Mouse (Mus musculus): Measurements from ENCODE around the gene Klrg2. TPM values are rescaled to one million over a fixed set of nuclear protein-coding genes. Genes with fewer than 3 reads are reported as not detected.

Klrg2 gene
- polyA plus RNA-seq (2017; shearing (Covaris generic)), result under 1 TPM in 1 of 2 experiments, not detected in 1; 0.14 TPM

DNA sequence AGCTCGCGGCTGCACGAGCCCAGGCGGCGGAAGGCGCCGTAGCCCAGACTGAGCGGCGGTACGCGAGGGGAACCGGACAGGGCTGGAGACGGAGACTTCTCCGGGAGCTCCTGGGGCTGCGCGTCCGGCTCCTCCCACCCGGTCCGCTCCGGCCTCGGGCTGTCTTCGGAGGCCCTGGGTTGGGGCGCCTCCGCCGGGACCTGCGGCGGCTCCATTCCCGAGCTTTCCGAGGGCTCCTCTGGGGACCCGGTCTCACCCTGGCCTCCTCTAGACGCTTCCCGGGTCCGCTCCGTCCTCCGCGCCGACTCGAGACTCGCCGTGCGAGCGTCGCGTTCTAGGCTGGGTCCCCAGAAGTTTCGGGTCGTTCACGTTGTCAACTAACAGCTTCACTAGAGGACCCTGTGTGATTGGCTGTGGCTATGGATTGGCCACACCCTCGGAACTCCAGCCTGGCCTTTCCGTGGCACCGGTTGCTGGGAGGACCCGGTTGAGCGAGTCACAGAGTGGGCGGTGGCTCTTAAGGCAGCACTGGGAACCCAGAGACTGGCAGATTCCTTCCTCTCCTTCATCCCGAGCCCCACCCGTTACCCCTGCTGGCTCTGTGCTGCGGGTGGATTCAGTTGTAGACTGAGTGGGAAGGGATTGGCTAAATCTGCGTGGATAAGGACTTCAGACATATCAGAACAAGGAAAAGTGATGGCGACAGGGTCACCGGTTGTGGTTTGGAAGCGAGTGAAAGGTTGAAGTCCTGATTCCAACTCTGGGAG is at the start of gene Klrg2:
Gene Klrg2, minus strand, starts transcription at position 391 of the 767 bp plus-strand sequence.

DNA sequence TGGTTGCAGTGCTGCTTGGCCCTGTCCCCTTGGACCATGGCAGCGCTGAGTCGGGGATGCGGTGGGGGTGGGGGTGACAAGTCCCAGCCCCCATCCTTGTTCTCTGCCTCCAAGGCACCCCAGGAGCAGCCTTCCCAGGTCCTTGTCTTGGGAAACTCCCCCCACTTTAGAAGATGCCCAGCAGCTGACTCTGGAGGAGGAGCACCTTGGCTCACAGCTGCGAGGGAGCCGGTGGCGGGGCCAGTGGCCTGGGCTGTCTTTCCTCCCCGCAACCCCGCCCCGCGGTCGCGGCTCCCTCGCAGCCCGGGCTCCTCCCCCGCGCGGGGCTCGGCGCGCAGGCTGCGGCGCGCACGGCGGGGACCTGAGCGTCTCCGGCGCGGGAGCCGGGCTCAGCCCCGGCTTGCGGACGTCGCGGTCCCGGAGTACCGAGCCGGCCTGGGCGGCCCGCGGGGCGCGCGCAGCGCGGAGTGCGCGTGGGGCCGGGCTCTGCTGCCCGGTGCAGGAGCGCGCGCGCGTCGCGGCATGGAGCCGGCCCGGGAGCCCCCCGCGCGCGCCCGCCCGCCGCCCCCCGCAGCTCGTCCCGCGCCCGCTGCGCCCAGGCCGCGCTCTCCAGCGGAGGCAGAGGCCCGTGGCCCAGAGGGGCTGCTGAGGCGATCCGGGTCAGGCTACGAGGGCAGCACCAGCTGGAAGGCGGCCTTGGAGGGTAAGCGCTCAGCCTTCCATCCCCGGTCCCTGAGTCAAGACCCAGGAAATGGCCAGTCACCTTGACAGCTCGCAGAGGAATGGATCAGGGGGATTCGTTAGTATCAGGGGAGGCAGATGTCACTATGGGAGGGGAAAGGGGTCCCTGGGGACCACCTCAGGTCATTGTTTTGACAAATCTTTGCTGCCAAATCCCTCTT is 25.9 kb upstream of the Klrg2 start, which contains the start of gene Clec2l:
Gene Clec2l, plus strand, starts transcription at position 356 of the 902 bp plus-strand sequence.

Other genes starting within 250 kb of the Klrg2 start
- gene Ubn2, start 203.3 kb downstream of the Klrg2 start, polyA plus RNA-seq (2017; shearing (Covaris generic)), result 10 to 100 TPM; 21.4 to 22.1 TPM
- 10 to 100 TPM; 37.8 to 57.2 TPM for gene Fmc1, start 103.7 kb downstream of the Klrg2 start, polyA plus RNA-seq (2017; shearing (Covaris generic))
- 10 to 100 TPM; 68.8 to 70.9 TPM for gene Luc7l2, start 85.9 kb downstream of the Klrg2 start, polyA plus RNA-seq (2017; shearing (Covaris generic))
- gene Clec2l, start 25.8 kb upstream of the Klrg2 start, polyA plus RNA-seq (2017; shearing (Covaris generic)), result 1 to 10 TPM; 1.3 to 5.2 TPM
- gene Tbxas1, start 238.2 kb upstream of the Klrg2 start, polyA plus RNA-seq (2017; shearing (Covaris generic)), result 1 to 10 TPM in 1 of 2 experiments, under 1 TPM in 1; 0.42 to 1.0 TPM
- 10 to 100 TPM; 66.6 to 68.7 TPM for gene Hipk2, start 238.9 kb upstream of the Klrg2 start, polyA plus RNA-seq (2017; shearing (Covaris generic))

Data from activated CD4-positive, CD25-positive, alpha-beta regulatory T cell (primary cell).